Mouse (Mus musculus): ENCODE data around the gene Ms4a18.
A peak's percentile ranks its signal among the peaks of the same experiment; 100 is the strongest.

Gene Ms4a18

DNA sequence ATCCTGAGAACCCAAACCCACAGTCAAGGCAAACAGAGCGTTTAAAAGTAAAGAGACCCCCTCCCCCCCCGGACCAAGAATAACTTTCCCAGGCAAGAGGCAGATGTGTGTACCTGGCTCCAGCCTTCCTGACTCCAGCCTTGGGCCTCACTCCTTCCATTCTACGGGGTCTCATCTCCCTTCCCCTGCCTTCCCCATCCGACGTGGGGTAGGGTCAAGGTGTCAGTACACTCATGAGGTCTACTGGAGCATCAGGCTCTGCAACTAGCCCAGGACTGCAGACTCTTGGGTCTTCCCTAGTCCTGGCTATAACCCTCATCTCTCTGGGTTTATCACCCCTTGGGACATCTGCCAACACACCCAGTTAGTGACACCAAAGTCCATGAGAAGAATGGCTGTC is 37.6 kb downstream of the Ms4a18 start:
- no peak for DNase-seq

GRCm38 (mm10) chr19:10979184-10980168 is 38.4 kb downstream of the Ms4a18 start:
- DNase-seq: peak; percentile 80 to 83

GRCm38 (mm10) chr19:10976318-10976717 is 41.5 kb downstream of the Ms4a18 start:
- DNase-seq: peak in 1 of 2 experiments; percentile 16

GRCm38 (mm10) chr19:10975187-10975586 is 42.6 kb downstream of the Ms4a18 start:
- DNase-seq: no peak

- no peak for DNase-seq
These were observed 43.5 kb downstream of the Ms4a18 start, which contains the start of gene Ms4a10 for GRCm38 (mm10) chr19:10974238-10974865. TSS of gene Ms4a10 (minus strand) at chr19:10974670.

- DNase-seq: no peak
These were observed 44.6 kb downstream of the Ms4a18 start for GRCm38 (mm10) chr19:10973187-10973586.

- DNase-seq: no peak
These were observed 45.2 kb downstream of the Ms4a18 start for GRCm38 (mm10) chr19:10972660-10973059.

- DNase-seq: no peak
These were observed 47.4 kb downstream of the Ms4a18 start for GRCm38 (mm10) chr19:10970457-10970856.

- no peak for DNase-seq
These were observed 49.3 kb downstream of the Ms4a18 start for GRCm38 (mm10) chr19:10968578-10968977.

GRCm38 (mm10) chr19:10965721-10966120 is 52.1 kb downstream of the Ms4a18 start:
- no peak for DNase-seq

- no peak for DNase-seq
These were observed 57.9 kb downstream of the Ms4a18 start for GRCm38 (mm10) chr19:10959978-10960346.

DNA sequence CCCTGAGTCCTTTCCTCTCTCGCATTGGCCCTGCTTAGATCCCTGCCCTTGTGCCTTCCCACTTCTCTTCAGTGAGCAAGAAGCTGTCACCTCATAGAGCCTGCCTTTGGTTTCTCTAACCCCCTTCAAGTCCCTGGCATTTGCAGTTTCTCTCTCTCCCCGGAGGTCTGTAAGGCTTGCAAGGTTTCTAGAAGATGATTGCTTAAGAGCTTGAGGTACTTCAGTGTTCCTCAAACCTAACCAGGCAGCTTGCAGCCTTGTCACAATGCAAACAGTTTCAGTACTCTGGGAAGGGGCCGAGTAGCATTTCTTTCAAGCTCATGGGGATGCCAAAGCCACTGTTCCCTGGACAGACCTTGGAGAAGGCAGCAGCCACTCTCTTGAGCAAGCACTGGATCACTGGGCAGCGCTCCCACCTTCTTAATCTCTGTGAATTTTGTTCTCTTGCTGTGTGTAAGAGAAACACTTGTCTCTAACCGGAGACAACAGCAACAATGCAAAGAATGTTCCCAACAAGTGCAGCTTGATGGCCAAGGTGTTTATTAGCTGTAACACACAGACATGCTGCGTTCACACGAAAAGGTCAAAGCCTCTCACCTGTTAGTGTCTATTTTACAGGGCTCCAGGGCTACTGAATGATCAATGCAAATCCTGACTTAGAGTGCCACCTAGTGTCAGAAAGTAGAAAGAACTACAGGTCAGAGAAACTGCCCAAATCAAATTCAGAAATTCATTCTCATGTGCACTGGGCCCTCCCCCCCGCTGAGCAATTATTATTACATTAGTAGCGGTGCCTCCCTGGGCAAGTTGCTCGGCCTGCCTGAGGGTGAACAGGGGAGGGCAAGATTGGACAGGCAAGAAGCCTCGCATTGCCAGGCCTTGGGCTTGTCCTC is 58.5 kb downstream of the Ms4a18 start:
- peak; percentile 41 to 69 for DNase-seq

DNA sequence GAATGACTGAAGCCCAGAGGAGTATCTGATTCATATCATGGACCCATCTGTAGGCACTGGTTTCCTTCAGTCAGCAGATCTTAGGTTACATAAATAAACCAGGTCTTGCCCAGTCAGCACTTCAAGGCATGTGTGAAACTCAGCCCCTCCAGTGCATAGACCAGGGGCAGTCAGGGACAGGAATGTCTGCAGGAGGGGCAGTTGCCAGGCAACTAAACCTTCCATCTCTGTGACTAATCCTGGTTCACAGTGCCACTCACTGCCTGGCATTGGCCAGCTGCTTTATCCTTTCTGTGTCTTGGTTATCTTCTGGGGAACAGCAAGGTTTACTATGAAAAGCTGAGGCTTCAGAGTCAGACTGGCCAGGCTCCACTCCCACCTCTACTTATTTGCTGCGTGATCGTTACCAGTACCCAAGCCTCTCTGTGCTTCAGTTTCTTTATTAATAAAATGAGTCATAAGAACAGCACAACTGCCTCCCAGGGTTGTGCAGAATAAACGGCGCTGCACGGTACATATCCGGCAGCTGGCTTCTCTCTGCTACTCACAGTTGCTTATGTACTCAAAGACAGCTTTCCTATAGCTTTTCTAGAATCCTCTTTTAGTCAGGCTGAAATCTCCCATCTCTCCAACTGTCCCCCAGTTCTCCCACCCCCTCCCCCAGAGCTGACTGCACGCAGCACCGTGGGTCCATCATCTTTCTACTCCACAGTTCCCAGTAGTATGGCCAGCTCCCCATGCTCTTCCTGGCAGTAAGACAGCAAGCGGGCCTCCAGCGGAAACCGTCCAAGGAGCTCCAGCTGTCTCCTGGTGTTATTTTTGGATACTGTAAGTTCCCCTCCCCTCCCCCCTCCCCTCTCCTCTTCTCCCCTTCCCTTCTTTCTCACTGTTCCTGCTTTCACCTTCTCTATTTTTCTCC is 65.6 kb downstream of the Ms4a18 start:
- peak; percentile 31 to 52 for DNase-seq

DNA sequence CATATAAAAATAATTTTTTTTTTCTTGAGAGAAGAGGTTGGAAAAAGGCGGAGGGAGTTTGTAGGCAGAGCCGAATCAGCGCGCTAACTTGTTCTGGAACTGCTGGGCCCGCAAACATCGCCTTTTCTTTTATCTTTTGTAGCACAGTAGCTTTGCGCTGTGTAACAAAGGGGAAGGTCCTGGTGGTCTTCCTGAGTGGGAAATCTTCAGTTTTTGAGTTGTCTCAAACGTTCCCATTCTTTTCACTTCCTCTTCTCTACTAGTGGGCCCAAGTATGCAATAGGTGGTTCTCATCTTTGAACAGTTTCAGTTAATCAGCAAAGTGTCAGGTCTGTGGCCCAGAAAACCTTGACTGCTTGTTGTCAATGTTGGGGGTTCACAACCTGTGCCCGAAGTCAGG is 68.3 kb downstream of the Ms4a18 start:
- DNase-seq: no peak

DNA sequence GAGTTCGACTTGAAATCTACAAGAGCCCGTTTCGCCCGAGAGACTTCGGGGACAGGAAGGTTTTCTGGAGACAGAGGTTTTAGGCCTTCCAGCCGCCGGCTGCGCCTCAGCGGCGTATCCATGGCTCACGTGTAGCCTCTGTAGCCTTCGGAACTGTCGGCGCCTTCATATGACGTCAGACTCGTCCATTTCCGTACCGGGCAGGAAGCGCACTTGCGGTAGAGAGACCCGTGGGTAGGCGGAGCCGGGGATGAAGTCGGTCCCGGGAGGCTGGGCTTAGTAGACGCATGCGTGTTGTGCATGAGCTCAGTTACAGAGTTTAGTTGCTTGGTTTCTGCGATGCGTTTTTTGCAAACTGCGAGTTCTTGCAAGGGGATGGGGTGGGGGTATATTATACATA is 68.7 kb downstream of the Ms4a18 start, which contains the start of gene Ccdc86:
Ccdc86 (minus strand) TSS at position 155 of the 400 bp plus-strand sequence.
- peak; percentile 98 to 99 for DNase-seq

DNA sequence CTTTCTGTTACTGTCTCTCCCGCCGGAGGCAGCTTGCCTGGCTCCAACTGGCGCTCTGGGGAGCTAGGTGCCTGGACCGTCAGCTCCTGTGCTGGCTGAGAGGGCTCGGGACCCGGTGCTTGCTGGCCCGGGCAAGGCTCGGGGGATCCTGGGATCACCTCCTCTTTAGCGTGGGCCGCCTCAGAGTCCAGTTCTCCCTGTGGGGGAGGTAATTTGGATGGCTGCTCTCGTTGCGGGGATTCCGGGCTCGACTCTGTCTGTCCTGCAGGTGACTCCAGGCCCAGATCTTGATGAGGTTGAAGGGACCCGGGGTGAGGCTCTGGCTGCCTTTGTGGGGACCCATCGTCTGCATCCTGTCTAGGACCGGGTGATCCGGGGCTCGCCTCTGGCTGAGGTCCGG is 69.4 kb downstream of the Ms4a18 start:
- DNase-seq: no peak

DNA sequence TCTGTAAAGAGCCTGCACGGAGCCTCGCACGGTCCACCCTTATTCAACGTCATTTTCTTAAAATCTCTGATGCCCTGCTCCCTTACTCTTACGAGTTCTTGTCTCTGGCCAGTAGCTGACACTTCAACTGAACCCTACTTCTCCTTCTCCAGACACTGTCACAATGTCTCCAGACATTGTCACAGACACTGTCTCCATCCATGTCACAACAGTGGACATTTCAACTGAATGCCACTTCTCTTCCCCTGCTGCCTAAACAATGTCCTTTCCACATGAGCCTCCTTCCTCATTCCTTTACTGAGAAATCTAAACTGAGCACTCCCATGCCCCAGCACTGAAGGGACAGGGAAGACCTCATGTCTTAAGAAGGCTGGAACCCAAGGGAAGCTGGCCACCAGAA is 70.6 kb downstream of the Ms4a18 start:
- no peak for DNase-seq
